Mouse (Mus musculus) intestine, postnatal 0 days (tissue): ENCODE results near the gene Olig3. TPM values are rescaled to one million over a fixed set of nuclear protein-coding genes. Genes with fewer than 3 reads are reported as not detected.

Source experiments
- ATAC-seq: fragments of 200-750 bp; cut with Nextera tagmentation; 2 replicates; pipeline ENCODE4 v1.8.0; 2017; ENCODE audit warnings: mild to moderate bottlenecking, moderate TSS enrichment, moderate library complexity
- H3K27ac ChIP-seq: fragments of 300-500 bp; sonication (generic); 2 replicates; pipeline ENCODE4 v1.5.1; 2014; ENCODE audit warnings: mild to moderate bottlenecking, low read depth, low read length, moderate library complexity
- H3K27me3 ChIP-seq: fragments of 300-500 bp; sonication (generic); replicated peaks from 2 replicates; pipeline ENCODE4 v1.6.1; 2014; ENCODE audit warnings: low read length, mixed read lengths; ENCODE audit not compliant: control insufficient read depth, insufficient read depth
- H3K36me3 ChIP-seq: fragments of 300-500 bp; sonication (generic); 2 replicates; pipeline ENCODE4 v1.6.1; 2014; ENCODE audit warnings: mild to moderate bottlenecking, moderate library complexity; ENCODE audit not compliant: control insufficient read depth, insufficient read depth
- H3K4me1 ChIP-seq: fragments of 300-500 bp; sonication (generic); replicated peaks from 2 replicates; pipeline ENCODE4 v1.6.1; 2014; ENCODE audit warnings: antibody characterized with exemption, low read length, mixed read lengths; ENCODE audit not compliant: control insufficient read depth, insufficient read depth
- H3K4me2 ChIP-seq: fragments of 300-500 bp; sonication (generic); replicated peaks from 2 replicates; pipeline ENCODE4 v1.6.1; 2014; ENCODE audit warnings: low read depth, mild to moderate bottlenecking, moderate library complexity
- H3K4me3 ChIP-seq: fragments of 300-500 bp; sonication (generic); 2 replicates; pipeline ENCODE4 v1.5.1; 2014; ENCODE audit warnings: low read depth, low read length
- H3K9ac ChIP-seq: fragments of 300-500 bp; sonication (generic); 2 replicates; pipeline ENCODE4 v1.6.1; 2014; ENCODE audit warnings: mild to moderate bottlenecking, low read depth, low read length
- H3K9me3 ChIP-seq: fragments of 300-500 bp; sonication (generic); 2 replicates; pipeline ENCODE4 v1.6.1; 2016; ENCODE audit warnings: mixed run types; ENCODE audit not compliant: control insufficient read depth
- CTCF ChIP-seq: sonication (generic); IDR thresholded peaks from 2 replicates; pipeline ENCODE4 v1.5.1; 2016; ENCODE audit warnings: low read depth, mild to moderate bottlenecking, control low read depth, antibody characterized with exemption, moderate library complexity
- WGBS: fragments of 180-500 bp; shearing (Covaris S2); extraction: QIAGEN DNeasy Blood & Tissue Kit; methylation state at CpG from one replicate; pipeline ENCODE4 v1.1.7; 2014; 5-methylcytosine and 5-hydroxymethylcytosine counted together
- polyA plus RNA-seq: library from polyadenylated mRNA; unstranded; fragments of >200 nt; fragmentation: Nextera tagmentation; extraction: Ambion mirVana; gene quantifications from 2 replicates; pipeline ENCODE4 v1.2.1, GENCODE M21; 2015

The Olig3 gene
- polyA plus RNA-seq, 1 experiment from 2014 or later = not detected

DNA sequence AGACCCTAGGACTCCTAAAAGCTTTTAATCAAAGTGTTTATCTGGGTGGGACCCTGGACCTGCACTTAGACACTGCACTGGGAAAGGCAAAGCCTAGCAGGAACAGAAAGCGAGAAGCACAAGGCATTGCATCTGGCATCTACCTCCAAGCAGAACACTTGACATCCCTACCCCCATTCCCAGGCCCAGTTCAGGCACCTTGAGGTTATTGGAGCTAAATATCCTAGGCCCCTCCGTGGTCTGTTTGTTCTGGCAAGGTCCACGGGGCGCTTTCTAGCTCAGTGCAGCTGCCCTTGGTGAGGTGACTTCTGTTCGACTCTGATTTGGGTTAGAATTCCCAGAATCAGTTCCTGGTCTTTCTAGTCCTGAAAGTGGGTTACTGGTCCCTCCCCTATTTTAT is 2.7 kb upstream of the Olig3 start:
- H3K9ac ChIP-seq = no peak overlapping the region
- WGBS = 8% methylated on average over 5 of the region's 5 CpGs
- ATAC-seq = no peak
- no peak overlapping the region for H3K4me2 ChIP-seq
- peaks cover 87% of the 10 kb centered on the region for H3K27me3 ChIP-seq
- no peak overlapping the region for H3K4me3 ChIP-seq
- no peaks in the 10 kb centered on the region for H3K36me3 ChIP-seq
- H3K9me3 ChIP-seq = no peaks in the 10 kb centered on the region
- no peak for TF ChIP-seq CTCF
- no peak overlapping the region for H3K27ac ChIP-seq
- no peaks in the 10 kb centered on the region for H3K4me1 ChIP-seq

DNA sequence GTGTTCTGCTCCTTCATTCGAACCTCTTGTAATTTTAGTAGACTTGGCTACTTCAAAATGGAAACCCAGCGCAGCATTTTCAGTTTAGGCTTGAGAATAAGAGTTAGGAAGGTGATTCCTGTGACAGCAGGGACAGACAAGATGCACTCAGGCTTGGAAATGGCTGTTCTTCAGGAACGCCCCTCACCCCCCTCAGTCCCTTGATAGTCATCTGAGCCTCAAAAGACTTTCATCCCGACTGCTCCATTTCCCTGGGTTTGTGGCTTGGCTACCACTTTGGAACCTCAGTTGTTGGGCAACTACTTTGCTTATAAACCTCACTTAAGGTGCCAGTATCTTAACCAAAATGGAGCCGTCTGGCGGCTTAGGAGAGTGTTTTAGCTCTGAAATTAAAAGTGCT is 2.2 kb upstream of the Olig3 start:
- Histone ChIP-seq H3K9ac (no peak overlapping the region), H3K36me3 (no peaks in the 10 kb centered on the region), H3K4me1 (no peaks in the 10 kb centered on the region), H3K27me3 (peaks cover 87% of the 10 kb centered on the region), H3K4me3 (no peak overlapping the region), H3K4me2 (no peak overlapping the region), H3K9me3 (no peaks in the 10 kb centered on the region), H3K27ac (no peak overlapping the region)
- 9% methylated on average over 6 of the region's 6 CpGs for WGBS
- ATAC-seq = no peak
- no peak for TF ChIP-seq CTCF

DNA sequence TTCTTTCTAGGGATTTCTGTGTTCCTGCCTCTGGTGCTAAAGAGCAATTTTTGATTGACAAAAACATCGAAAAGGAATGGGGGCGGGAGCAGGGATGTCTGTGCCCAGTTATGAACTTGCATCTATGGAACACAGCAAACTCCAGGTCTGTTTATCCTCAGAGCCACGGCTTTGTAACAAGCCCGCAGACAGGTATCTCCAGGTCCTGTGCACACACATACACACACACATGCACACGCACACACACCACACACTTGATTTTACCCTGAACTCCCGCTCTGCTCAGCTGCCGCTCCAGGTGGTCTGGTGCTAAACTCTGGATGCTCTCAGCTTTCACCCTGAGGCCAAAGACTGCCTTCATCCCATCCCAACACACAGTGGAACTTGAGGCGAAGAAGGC is 1.3 kb upstream of the Olig3 start:
- H3K4me3 ChIP-seq = no peak overlapping the region
- no peak for ATAC-seq
- H3K4me1 ChIP-seq = no peaks in the 10 kb centered on the region
- H3K27me3 ChIP-seq = peaks cover 92% of the 10 kb centered on the region
- no peak overlapping the region for H3K4me2 ChIP-seq
- no peaks in the 10 kb centered on the region for H3K36me3 ChIP-seq
- H3K27ac ChIP-seq = no peak overlapping the region
- WGBS = 8% methylated on average over 8 of the region's 8 CpGs
- TF ChIP-seq CTCF = no peak
- H3K9ac ChIP-seq = no peak overlapping the region
- H3K9me3 ChIP-seq = no peaks in the 10 kb centered on the region

DNA sequence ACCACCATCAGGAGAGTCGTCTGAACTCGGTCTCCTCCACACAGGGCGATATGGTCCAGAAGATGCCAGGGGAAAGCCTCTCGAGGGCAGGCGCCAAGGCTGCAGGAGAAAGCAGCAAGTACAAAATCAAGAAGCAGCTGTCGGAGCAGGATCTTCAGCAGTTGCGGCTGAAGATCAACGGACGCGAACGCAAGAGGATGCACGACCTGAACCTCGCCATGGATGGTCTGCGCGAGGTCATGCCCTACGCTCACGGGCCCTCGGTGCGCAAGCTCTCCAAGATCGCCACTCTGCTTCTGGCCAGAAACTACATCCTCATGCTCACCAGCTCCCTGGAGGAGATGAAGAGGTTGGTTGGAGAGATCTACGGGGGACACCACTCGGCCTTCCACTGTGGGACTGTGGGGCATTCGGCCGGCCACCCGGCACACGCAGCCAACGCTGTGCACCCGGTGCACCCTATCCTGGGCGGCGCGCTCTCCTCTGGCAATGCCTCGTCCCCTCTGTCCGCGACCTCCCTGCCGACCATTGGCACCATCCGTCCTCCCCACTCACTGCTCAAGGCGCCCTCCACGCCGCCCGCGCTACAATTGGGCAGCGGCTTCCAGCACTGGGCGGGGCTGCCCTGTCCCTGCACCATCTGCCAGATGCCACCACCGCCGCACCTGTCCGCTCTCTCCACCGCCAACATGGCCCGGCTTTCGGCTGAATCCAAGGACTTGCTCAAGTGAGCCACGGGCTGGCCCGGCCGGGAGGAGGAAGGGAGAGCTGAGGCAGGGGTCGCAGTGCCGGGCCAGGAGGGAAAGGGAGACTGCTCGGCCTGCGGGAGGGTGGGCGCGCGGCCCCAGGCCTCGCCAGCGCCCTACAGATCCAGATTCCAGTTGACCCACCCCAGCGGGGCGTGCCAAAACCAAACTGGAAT is 648 bp downstream of the Olig3 start:
- ATAC-seq = no peak
- H3K9ac ChIP-seq = no peak overlapping the region
- H3K36me3 ChIP-seq = no peaks in the 10 kb centered on the region
- no peaks in the 10 kb centered on the region for H3K4me1 ChIP-seq
- H3K4me3 ChIP-seq = 0 out of 2 replicates have a peak overlapping the region, but pooled peaks have one; percentile 2
- WGBS = under 1% methylated on average over 63 of the region's 63 CpGs
- 0 out of 2 replicates have a peak overlapping the region, but pooled peaks have one; percentile 21 for H3K4me2 ChIP-seq
- no peak for TF ChIP-seq CTCF
- peaks cover 99% of the 10 kb centered on the region for H3K27me3 ChIP-seq
- H3K27ac ChIP-seq = no peak overlapping the region
- H3K9me3 ChIP-seq = no peaks in the 10 kb centered on the region

DNA sequence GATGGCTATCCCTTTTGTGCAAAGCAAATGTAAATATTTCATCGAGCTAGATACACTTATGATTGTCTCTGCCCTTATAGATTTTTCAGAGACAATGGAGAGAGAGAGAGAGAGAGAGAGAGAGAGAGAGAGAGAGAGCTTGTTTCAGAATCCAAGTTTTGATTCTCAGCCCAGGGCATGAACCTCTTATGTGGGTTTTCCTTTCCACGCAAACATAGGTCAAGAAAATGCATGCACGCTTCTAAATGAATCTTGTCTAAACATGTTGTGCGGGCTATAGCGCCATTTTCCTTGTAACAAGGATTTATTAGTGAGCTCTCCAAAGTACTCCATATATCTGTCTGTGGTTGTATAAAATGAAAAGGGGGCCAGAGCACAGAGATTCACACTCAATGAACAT is 1.5 kb downstream of the Olig3 start:
- Histone ChIP-seq H3K27ac (no peak overlapping the region), H3K4me1 (no peaks in the 10 kb centered on the region), H3K36me3 (no peaks in the 10 kb centered on the region), H3K9me3 (no peaks in the 10 kb centered on the region), H3K27me3 (peaks cover 99% of the 10 kb centered on the region), H3K4me3 (no peak overlapping the region), H3K4me2 (no peak overlapping the region), H3K9ac (no peak overlapping the region)
- 24% methylated on average over 5 of the region's 5 CpGs for WGBS
- no peak for ATAC-seq
- no peak for TF ChIP-seq CTCF

DNA sequence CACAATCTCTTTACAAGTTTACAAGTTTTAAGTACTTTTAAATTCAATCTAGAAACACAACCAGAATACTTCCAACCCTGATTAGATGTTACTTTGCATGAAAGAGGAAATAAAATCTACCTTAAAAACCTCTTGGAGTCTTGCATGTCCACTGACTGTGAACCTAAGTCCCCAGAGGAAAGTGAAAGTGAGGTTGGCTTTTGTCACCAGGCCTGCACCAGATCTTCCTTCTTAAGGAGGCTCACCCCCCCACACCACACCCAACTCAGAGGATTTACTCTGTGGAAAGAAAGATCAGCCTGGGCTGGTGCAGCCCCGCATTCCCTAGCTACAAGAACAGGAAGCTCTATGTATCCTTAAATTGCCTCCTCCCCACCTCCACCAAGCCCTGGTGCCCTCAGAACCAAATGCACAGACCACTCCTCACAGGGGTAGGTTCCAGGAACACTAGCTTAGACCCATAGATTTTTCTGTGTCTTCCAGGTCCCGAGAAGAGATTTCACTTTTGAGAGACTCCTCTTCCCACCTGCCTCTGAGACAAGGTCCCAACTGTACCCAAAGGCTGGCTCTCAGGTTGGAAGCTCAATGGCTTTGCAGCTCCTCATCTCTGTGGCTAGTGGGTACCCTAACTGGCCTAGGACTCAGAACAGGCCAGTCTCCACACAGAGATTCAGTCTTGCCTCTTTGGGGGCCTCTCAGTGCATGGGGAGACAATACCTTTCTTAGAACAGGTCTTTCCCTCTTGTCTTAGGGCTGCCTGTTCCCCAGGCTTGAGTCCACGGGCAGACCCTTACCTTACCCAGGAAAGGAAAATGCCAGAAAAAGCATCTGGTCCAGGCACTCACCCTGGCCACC is 4.3 kb downstream of the Olig3 start:
- no peaks in the 10 kb centered on the region for H3K4me1 ChIP-seq
- no peak for ATAC-seq
- H3K27me3 ChIP-seq = peaks cover 92% of the 10 kb centered on the region
- H3K27ac ChIP-seq = no peak overlapping the region
- 16% methylated on average over 3 of the region's 3 CpGs for whole genome bisulfite sequencing
- no peak overlapping the region for H3K4me3 ChIP-seq
- no peak for TF ChIP-seq CTCF
- H3K36me3 ChIP-seq = no peaks in the 10 kb centered on the region
- H3K9ac ChIP-seq = no peak overlapping the region
- no peaks in the 10 kb centered on the region for H3K9me3 ChIP-seq
- H3K4me2 ChIP-seq = no peak overlapping the region
